In genomic region chr19:53528752-53529454, GRCm38 (mm10) we compare ENCODE assay signal across 8 mouse cellular contexts. TPM values are rescaled to one million over a fixed set of nuclear protein-coding genes. Genes with fewer than 3 reads are reported as not detected.
DNase-seq lines count a peak whose midpoint lies in the region; ATAC-seq lines count a peak whose summit lies in the region.

TSS of gene Dusp5 (plus strand) at chr19:53529109.

- 0% methylated on average over 53 of the region's 84 CpGs for WGBS in hindbrain, embryonic 16.5 days
- WGBS in macrophage (ENCODE audit: missing documents) = 1% methylated on average over 84 of the region's 84 CpGs

- peak within 1 kb of the TSS; percentile 35; the same call in 1 of the 2 replicates for H3K27ac ChIP-seq in hindbrain, embryonic 16.5 days (ENCODE audit: low read depth, low read length)
- H3K27ac ChIP-seq in macrophage = 0 out of 2 replicates have a peak within 1 kb of the TSS, but pooled peaks have one; percentile 21

- H3K79me2 ChIP-seq in macrophage (ENCODE audit: inconsistent target) = no peaks in the 10 kb centered on the region; the same call in 1 of the 2 replicates

- ATAC-seq in hindbrain, embryonic 16.5 days = peak; percentile 97

- H3K4me1 ChIP-seq in hindbrain, embryonic 16.5 days (ENCODE audit: control insufficient read depth, insufficient read depth, low read depth, low read length) = peaks cover 11% of the 10 kb centered on the region

- peak; percentile 99 for DNase-seq in T-cell, adult 2 months (ENCODE audit: low spot score)
- peak; percentile 99 for DNase-seq in cerebellum, postnatal 36 days
- peak; percentile 97 for DNase-seq in gastrocnemius, adult 18-20 months (ENCODE audit: low spot score)
- DNase-seq in left cerebral cortex, adult 18-20 months (ENCODE audit: low spot score in 2 of 2) = peak; percentile 95 to 96
- peak; percentile 96 for DNase-seq in right cerebral cortex, adult 18-20 months
- peak; percentile 89 for DNase-seq in urinary bladder, postnatal 10 days (ENCODE audit: low spot score)

- peak within 1 kb of the TSS; percentile 60 for H3K4me3 ChIP-seq in hindbrain, embryonic 16.5 days (ENCODE audit: low read length)
- H3K4me3 ChIP-seq in macrophage (ENCODE audit: inconsistent target) = peak within 1 kb of the TSS; percentile 38

- peaks cover 21% of the 10 kb centered on the region for H3K27me3 ChIP-seq in hindbrain, embryonic 16.5 days (replicated peaks; ENCODE audit: control insufficient read depth, insufficient read depth, low read length)

- H3K4me2 ChIP-seq in hindbrain, embryonic 16.5 days (ENCODE audit: low read length) = peak within 1 kb of the TSS; percentile 93

- H3K9me3 ChIP-seq in hindbrain, embryonic 16.5 days (ENCODE audit: control insufficient read depth, low read length) = no peaks in the 10 kb centered on the region

- peak within 1 kb of the TSS; percentile 71 for H3K9ac ChIP-seq in hindbrain, embryonic 16.5 days (ENCODE audit: low read depth, low read length)

- H3K36me3 ChIP-seq in hindbrain, embryonic 16.5 days (ENCODE audit: control insufficient read depth, insufficient read depth, low read length) = no peaks in the 10 kb centered on the region
- no peaks in the 10 kb centered on the region for H3K36me3 ChIP-seq in macrophage (ENCODE audit: inconsistent target)

RNA-seq across cellular contexts. Expression of gene Dusp5, which starts in this region (rescaled TPM):
- total RNA-seq in gastrocnemius, adult 18-20 months (2021) = 1 to 10 TPM in 1 of 2 experiments, under 1 TPM in 1; 0.84 to 1.2 TPM
- 7.6 and 8.2 TPM in 2 replicates for polyA plus RNA-seq in hindbrain, embryonic 16.5 days (2015; fragmentation: Nextera tagmentation; extraction: Ambion mirVana)
- 10 to 100 TPM; 20.1 to 22.5 TPM for total RNA-seq in left cerebral cortex, adult 18-20 months (2021)
- total RNA-seq in macrophage (2018; cell fraction: chromatin; rRNA removed) = 100 to 1,000 TPM in 3 of 26 experiments, 10 to 100 TPM in 12, 1 to 10 TPM in 7, under 1 TPM in 4; 0.53 to 183 (median 11.7) TPM
- 100 to 1,000 TPM in 5 of 26 experiments, 10 to 100 TPM in 8, 1 to 10 TPM in 13; 1.2 to 189 (median 11.1) TPM for total RNA-seq in macrophage (2018; cell fraction: cytosol; rRNA removed)
- total RNA-seq in macrophage (2018; cell fraction: nucleus; rRNA removed) = 100 to 1,000 TPM in 4 of 26 experiments, 10 to 100 TPM in 11, 1 to 10 TPM in 11; 1.2 to 178 (median 12.7) TPM
- polyA plus RNA-seq in macrophage (2018) = 3.6 to 17.4 TPM (median 5.0 TPM) in 3 replicates

Comparison
In these comparisons a context has a peak if more than half of its experiments do, and no peak if none do; other contexts are left out.
1. Peak in every context shown above with its lines: DNase-seq, ATAC-seq, H3K4me3 ChIP-seq and H3K27ac ChIP-seq.
2. RNA of gene Dusp5 (total RNA-seq): 20.1 to 22.5 TPM in left cerebral cortex, adult 18-20 months; 0.84 to 1.2 TPM in gastrocnemius, adult 18-20 months; every median in the first group is over 4 times any median in the second.